Mouse (Mus musculus) embryonic fibroblast, embryonic 13.5 days (primary cell): ENCODE results near the gene Ttll5.

Source experiments
- CTCF ChIP-seq: IDR thresholded peaks from 2 replicates; pipeline ENCODE4 v1.5.1; 2011; ENCODE audit warnings: mild to moderate bottlenecking, control low read depth, low read length, moderate library complexity, borderline replicate concordance; ENCODE audit not compliant: insufficient read depth
- POLR2A ChIP-seq: IDR thresholded peaks from 2 replicates; pipeline ENCODE4 v1.6.1; 2011; ENCODE audit warnings: low read depth, mild to moderate bottlenecking, control low read depth, low read length, moderate library complexity

GRCm38 (mm10) chr12:86021583-86021982 is 197.1 kb downstream of the Ttll5 start:
- TF ChIP-seq CTCF (no peak), POLR2A (no peak)
